Mouse (Mus musculus) frontal cortex, postnatal 25 days (tissue): ENCODE results near the gene Dock1.
A peak's percentile ranks its signal among the peaks of the same experiment; 100 is the strongest.

Experiments
- DNase-seq, 2 experiments: peaks; one replicate each; pipeline ENCODE4 v3.0.0; 2022; ENCODE audit warnings: low spot score in 2 of 2

The Dock1 gene

GRCm38 (mm10) chr7:134695431-134695830 lies 25.0 kb downstream of the Dock1 start:
- no peak for DNase-seq

- DNase-seq, result no peak
Measured at GRCm38 (mm10) chr7:134696126-134696979, 25.9 kb downstream of the Dock1 start.

GRCm38 (mm10) chr7:134697479-134697878 lies 27.0 kb downstream of the Dock1 start:
- DNase-seq, result no peak

- no peak for DNase-seq
Measured at GRCm38 (mm10) chr7:134698246-134698645, 27.8 kb downstream of the Dock1 start.

GRCm38 (mm10) chr7:134700001-134700400 lies 29.5 kb downstream of the Dock1 start:
- DNase-seq, result no peak

- no peak for DNase-seq
Measured at GRCm38 (mm10) chr7:134702481-134702880, 32.0 kb downstream of the Dock1 start.

- DNase-seq, result no peak
Measured at GRCm38 (mm10) chr7:134703704-134704103, 33.2 kb downstream of the Dock1 start.

- peak; percentile 17 to 24 for DNase-seq
Measured at GRCm38 (mm10) chr7:134709226-134709853, 38.9 kb downstream of the Dock1 start.

- no peak for DNase-seq
Measured at GRCm38 (mm10) chr7:134711576-134711975, 41.1 kb downstream of the Dock1 start.

GRCm38 (mm10) chr7:134719406-134719805 lies 49.0 kb downstream of the Dock1 start:
- no peak for DNase-seq

GRCm38 (mm10) chr7:134722361-134722760 lies 51.9 kb downstream of the Dock1 start:
- no peak for DNase-seq

GRCm38 (mm10) chr7:134722955-134723354 lies 52.5 kb downstream of the Dock1 start:
- no peak for DNase-seq

GRCm38 (mm10) chr7:134723509-134723908 lies 53.1 kb downstream of the Dock1 start:
- DNase-seq, result no peak

GRCm38 (mm10) chr7:134724841-134725240 lies 54.4 kb downstream of the Dock1 start:
- DNase-seq, result no peak

- DNase-seq, result peak in 1 of 2 experiments; percentile 29
Measured at GRCm38 (mm10) chr7:134725551-134726529, 55.4 kb downstream of the Dock1 start.

- DNase-seq, result no peak
Measured at GRCm38 (mm10) chr7:134726530-134727258, 56.2 kb downstream of the Dock1 start.

GRCm38 (mm10) chr7:134729348-134729747 lies 58.9 kb downstream of the Dock1 start:
- no peak for DNase-seq

- no peak for DNase-seq
Measured at GRCm38 (mm10) chr7:134730406-134731126, 60.1 kb downstream of the Dock1 start.

- DNase-seq, result no peak
Measured at GRCm38 (mm10) chr7:134747059-134747458, 76.6 kb downstream of the Dock1 start.

- no peak for DNase-seq
Measured at GRCm38 (mm10) chr7:134748376-134748775, 77.9 kb downstream of the Dock1 start.

- DNase-seq, result no peak
Measured at GRCm38 (mm10) chr7:134749613-134750012, 79.2 kb downstream of the Dock1 start.
